Mouse (Mus musculus): ENCODE data around the gene Crtac1. TPM values are rescaled to one million over a fixed set of nuclear protein-coding genes. Genes with fewer than 3 reads are reported as not detected.

Gene Crtac1
- total and polyA plus RNA-seq, 3 experiments = not detected

- dilution Hi-C loops (cut with MboI; ENCODE audit: extremely low pct_ligation_motif_present, extremely low pct_unique_long_range_greater_than_20kb, low sequenced_read_pairs) = no loop called here
- H3K4me1 ChIP-seq (ENCODE audit: control insufficient read depth in 1 of 2, insufficient read depth in 2 of 2) = no peaks in the 10 kb centered on the region
- no peak for DNase-seq (ENCODE audit: extremely low read depth)
- H3K9ac ChIP-seq (ENCODE audit: insufficient read depth, low read depth) = no peak overlapping the region
- H3K4me3 ChIP-seq (replicated peaks in 1 of 3; ENCODE audit: low read depth in 2 of 3, low read length in 2 of 3, poor library complexity in 1 of 3) = no peak overlapping the region
- no peak overlapping the region for H3K4me2 ChIP-seq (ENCODE audit: insufficient read depth, low read depth, poor library complexity, severe bottlenecking)
- H3K79me2 ChIP-seq (replicated peaks; ENCODE audit: control insufficient read depth, extremely low read depth, insufficient read depth, poor library complexity, severe bottlenecking) = no peaks in the 10 kb centered on the region
- no peaks in the 10 kb centered on the region for H3K9me3 ChIP-seq (replicated peaks; ENCODE audit: low read length)
- H3K36me3 ChIP-seq (replicated peaks in 1 of 2; ENCODE audit: control insufficient read depth in 1 of 2, insufficient read depth in 1 of 2, low read length in 1 of 2) = no peaks in the 10 kb centered on the region
- peaks cover 88% of the 10 kb centered on the region for H3K27me3 ChIP-seq (replicated peaks)
- no peak overlapping the region for H3K27ac ChIP-seq (ENCODE audit: insufficient read depth, low read depth)
- no peak for TF ChIP-seq MXI1 (IDR thresholded peaks at IDR 0.05; ENCODE audit: low read depth, low read length)
- no peak for TF ChIP-seq HCFC1 (IDR thresholded peaks at IDR 0.05; ENCODE audit: low read depth, low read length)
- TF ChIP-seq GABPA (IDR thresholded peaks at IDR 0.05; ENCODE audit: insufficient replicate concordance, low read depth, low read length) = no peak
- no peak for TF ChIP-seq POLR2A (IDR thresholded peaks at IDR 0.05; ENCODE audit: low read depth, low read length)
- in situ Hi-C loops (cut with MboI; ENCODE audit: low pct_ligation_motif_present, low pct_unique_long_range_greater_than_20kb, low sequenced_read_pairs) = no loop called here
Measured at GRCm38 (mm10) chr19:42389574-42389973, 42.0 kb downstream of the Crtac1 start.

GRCm38 (mm10) chr19:42384981-42385598 lies 46.5 kb downstream of the Crtac1 start:
- no peaks in the 10 kb centered on the region for H3K9me3 ChIP-seq (replicated peaks; ENCODE audit: low read length)
- no peaks in the 10 kb centered on the region for H3K36me3 ChIP-seq (replicated peaks in 1 of 2; ENCODE audit: control insufficient read depth in 1 of 2, insufficient read depth in 1 of 2, low read length in 1 of 2)
- no peak for TF ChIP-seq ELF1 (IDR thresholded peaks at IDR 0.05; ENCODE audit: low read depth, low read length)
- no peak for TF ChIP-seq ETS1 (conservative IDR thresholded peaks at IDR 0.05; ENCODE audit: low read depth, low read length)
- no peak for TF ChIP-seq RCOR1 (conservative IDR thresholded peaks at IDR 0.05; ENCODE audit: low read depth, low read length)
- no peak for TF ChIP-seq POLR2A (IDR thresholded peaks at IDR 0.05; ENCODE audit: low read depth, low read length)
- no peak for TF ChIP-seq ZNF384 (IDR thresholded peaks at IDR 0.05; ENCODE audit: low read depth, low read length)
- no peak for TF ChIP-seq NELFE (IDR thresholded peaks at IDR 0.05; ENCODE audit: low read depth, low read length)
- TF ChIP-seq KAT2A (IDR thresholded peaks at IDR 0.05; ENCODE audit: insufficient replicate concordance, low read length) = no peak
- TF ChIP-seq CTCF (conservative IDR thresholded peaks at IDR 0.05 in 1 of 2, IDR thresholded peaks at IDR 0.05 in 1 of 2; ENCODE audit: low read depth in 2 of 2, low read length in 2 of 2) = no peak
- in situ Hi-C loops (cut with MboI; ENCODE audit: low pct_ligation_motif_present, low pct_unique_long_range_greater_than_20kb, low sequenced_read_pairs) = no loop called here
- no peak overlapping the region for H3K27ac ChIP-seq (ENCODE audit: insufficient read depth, low read depth)
- H3K9ac ChIP-seq (ENCODE audit: insufficient read depth, low read depth) = no peak overlapping the region
- H3K27me3 ChIP-seq (replicated peaks) = peaks cover 87% of the 10 kb centered on the region
- no peak overlapping the region for H3K4me2 ChIP-seq (ENCODE audit: insufficient read depth, low read depth, poor library complexity, severe bottlenecking)
- H3K4me3 ChIP-seq (replicated peaks in 1 of 3; ENCODE audit: low read depth in 2 of 3, low read length in 2 of 3, poor library complexity in 1 of 3) = no peak overlapping the region
- no peaks in the 10 kb centered on the region for H3K4me1 ChIP-seq (ENCODE audit: control insufficient read depth in 1 of 2, insufficient read depth in 2 of 2)
- DNase-seq (ENCODE audit: extremely low read depth) = no peak
- no peaks in the 10 kb centered on the region for H3K79me2 ChIP-seq (replicated peaks; ENCODE audit: control insufficient read depth, extremely low read depth, insufficient read depth, poor library complexity, severe bottlenecking)
- dilution Hi-C loops (cut with MboI; ENCODE audit: extremely low pct_ligation_motif_present, extremely low pct_unique_long_range_greater_than_20kb, low sequenced_read_pairs) = no loop called here

- dilution Hi-C loops (cut with MboI; ENCODE audit: extremely low pct_ligation_motif_present, extremely low pct_unique_long_range_greater_than_20kb, low sequenced_read_pairs) (no loop called here), in situ Hi-C loops (cut with MboI; ENCODE audit: low pct_ligation_motif_present, low pct_unique_long_range_greater_than_20kb, low sequenced_read_pairs) (no loop called here)
- Histone ChIP-seq H3K9me3 (replicated peaks; ENCODE audit: low read length) (no peaks in the 10 kb centered on the region), H3K4me2 (ENCODE audit: insufficient read depth, low read depth, poor library complexity, severe bottlenecking) (no peak overlapping the region), H3K9ac (ENCODE audit: insufficient read depth, low read depth) (no peak overlapping the region), H3K27me3 (replicated peaks) (peaks cover 88% of the 10 kb centered on the region), H3K4me1 (ENCODE audit: control insufficient read depth in 1 of 2, insufficient read depth in 2 of 2) (no peaks in the 10 kb centered on the region), H3K79me2 (replicated peaks; ENCODE audit: control insufficient read depth, extremely low read depth, insufficient read depth, poor library complexity, severe bottlenecking) (no peaks in the 10 kb centered on the region), H3K4me3 (replicated peaks in 1 of 3; ENCODE audit: low read depth in 2 of 3, low read length in 2 of 3, poor library complexity in 1 of 3) (no peak overlapping the region), H3K27ac (ENCODE audit: insufficient read depth, low read depth) (no peak overlapping the region), H3K36me3 (replicated peaks in 1 of 2; ENCODE audit: control insufficient read depth in 1 of 2, insufficient read depth in 1 of 2, low read length in 1 of 2) (no peaks in the 10 kb centered on the region)
- TF ChIP-seq SIN3A (IDR thresholded peaks at IDR 0.05; ENCODE audit: low read length) (no peak), ZKSCAN1 (IDR thresholded peaks at IDR 0.05; ENCODE audit: borderline replicate concordance, low read depth, low read length) (no peak), PAX5 (IDR thresholded peaks at IDR 0.05; ENCODE audit: low read length) (no peak), KAT2A (IDR thresholded peaks at IDR 0.05; ENCODE audit: insufficient replicate concordance, low read length) (no peak), IRF4 (IDR thresholded peaks at IDR 0.05; ENCODE audit: low read depth, low read length) (no peak), GABPA (IDR thresholded peaks at IDR 0.05; ENCODE audit: insufficient replicate concordance, low read depth, low read length) (no peak), MAX (IDR thresholded peaks at IDR 0.05; ENCODE audit: low read length) (no peak), USF2 (conservative IDR thresholded peaks at IDR 0.05; ENCODE audit: low read depth, low read length) (no peak), TBP (conservative IDR thresholded peaks at IDR 0.05; ENCODE audit: low read depth, low read length) (no peak), USF1 (IDR thresholded peaks at IDR 0.05; ENCODE audit: low read depth, low read length) (no peak), EP300 (IDR thresholded peaks at IDR 0.05; ENCODE audit: low read length) (no peak), BHLHE40 (IDR thresholded peaks at IDR 0.05; ENCODE audit: low read depth, low read length) (no peak), ZNF384 (IDR thresholded peaks at IDR 0.05; ENCODE audit: low read depth, low read length) (no peak), ZMIZ1 (IDR thresholded peaks at IDR 0.05; ENCODE audit: low read depth, low read length) (no peak), MAFK (IDR thresholded peaks at IDR 0.05; ENCODE audit: insufficient replicate concordance, low read length) (no peak)
- no peak for DNase-seq (ENCODE audit: extremely low read depth)
Measured at GRCm38 (mm10) chr19:42380981-42381373, 50.6 kb downstream of the Crtac1 start.

All from CH12.LX (cell line).